Mouse (Mus musculus) thymus, postnatal 36 days (tissue): ENCODE measurements at regions not wholly inside any gene's neighbourhood (a gene's known extent, or its start where the extent isn't known, plus 50 kb on each side); places are given as distances from the start of the nearest gene placed in this dataset.

Experiments
- DNase-seq, 2 experiments: peaks; one replicate each; pipeline ENCODE4 v3.0.0; 2022; ENCODE audit warnings: mixed read lengths in 2 of 2

DNA sequence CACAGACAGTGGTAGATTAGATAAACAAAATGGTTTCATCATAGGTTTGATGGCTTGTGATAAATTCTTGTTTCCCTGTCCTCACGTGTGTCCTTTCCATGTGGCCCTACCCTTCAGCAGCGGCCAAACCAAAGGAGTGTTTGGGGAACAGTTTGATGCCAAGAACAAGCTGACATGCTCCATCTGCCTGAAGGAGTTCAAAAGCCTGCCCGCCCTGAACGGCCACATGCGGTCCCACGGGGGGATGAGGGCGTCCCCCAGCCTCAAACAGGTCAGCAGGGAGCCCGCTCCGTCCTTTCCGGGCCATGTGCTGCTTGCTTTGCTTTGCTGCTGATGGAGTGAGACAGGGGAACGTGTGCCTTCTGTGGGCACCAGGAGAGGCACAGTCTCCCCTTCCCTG is 51.0 kb upstream of the Mrps10 start:
- no peak for DNase-seq

- DNase-seq: no peak
These were observed 55.5 kb upstream of the Mrps10 start for GRCm38 (mm10) chr17:47313162-47313561.

- no peak for DNase-seq
These were observed 57.4 kb upstream of the Mrps10 start for GRCm38 (mm10) chr17:47311272-47311671.

GRCm38 (mm10) chr17:47306027-47306761 is 62.5 kb upstream of the Mrps10 start:
- DNase-seq: no peak

- DNase-seq: no peak
These were observed 64.1 kb upstream of the Mrps10 start for GRCm38 (mm10) chr17:47304463-47305199.

- DNase-seq: no peak
These were observed 65.1 kb upstream of the Mrps10 start for GRCm38 (mm10) chr17:47303600-47303999.

GRCm38 (mm10) chr17:47298396-47298919 is 70.2 kb upstream of the Mrps10 start:
- no peak for DNase-seq

DNA sequence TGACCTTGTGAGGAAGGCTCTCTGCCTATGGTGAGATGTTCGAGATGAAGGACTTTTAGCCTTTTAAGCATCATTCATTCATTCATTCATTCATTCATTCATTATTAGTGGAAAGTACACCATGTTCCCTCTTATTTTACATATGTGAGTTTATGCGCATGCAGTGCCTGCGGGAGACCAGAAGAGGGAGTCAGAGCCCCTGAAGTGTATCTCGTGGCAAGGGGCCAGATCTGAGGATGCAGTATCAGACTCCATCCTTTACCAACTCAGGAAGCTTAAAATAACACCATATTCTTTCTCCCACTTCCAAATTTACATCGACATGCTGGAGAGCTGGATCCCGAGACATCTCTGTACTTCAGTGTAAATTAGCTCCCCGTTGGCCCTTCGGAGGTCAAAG is 70.7 kb upstream of the Mrps10 start:
- no peak for DNase-seq

DNA sequence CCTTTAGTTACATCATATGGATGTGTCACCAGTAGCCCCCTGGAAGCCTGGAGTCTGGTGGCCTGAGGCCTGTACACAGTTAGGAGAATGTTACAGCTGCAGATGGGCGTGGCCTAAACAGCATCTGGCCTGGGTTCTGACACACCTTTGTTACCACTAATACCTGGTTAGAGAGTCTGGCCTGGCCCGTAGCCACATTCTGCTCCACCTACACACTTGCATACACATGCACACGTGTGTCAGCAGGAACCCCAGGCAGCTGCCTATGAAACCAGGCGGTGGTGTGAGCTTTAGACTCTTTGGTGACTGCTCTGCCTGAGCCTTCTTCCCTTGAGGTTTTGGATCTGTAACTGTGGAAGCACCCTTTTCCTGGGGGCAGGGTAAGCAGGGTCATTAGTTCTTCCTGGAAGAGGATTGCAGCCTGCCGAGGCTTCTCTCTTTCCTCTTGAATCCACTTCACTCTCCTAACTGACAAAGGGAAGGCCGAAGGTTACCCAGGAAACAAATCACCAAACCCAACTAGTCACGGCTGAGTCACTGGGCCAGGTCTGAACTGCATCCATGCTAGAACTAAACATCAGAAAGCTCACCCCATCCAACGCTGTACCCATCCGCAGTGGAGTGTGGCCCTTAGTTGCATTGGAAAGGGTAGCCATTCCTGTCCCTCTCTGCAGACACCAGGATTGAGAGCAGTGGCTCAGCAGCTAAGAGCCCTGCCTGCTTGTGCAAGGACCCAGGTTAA is 71.8 kb upstream of the Mrps10 start:
- DNase-seq: no peak

- DNase-seq: no peak
These were observed 73.2 kb upstream of the Mrps10 start for GRCm38 (mm10) chr17:47295315-47296011.

GRCm38 (mm10) chr17:47294091-47294534 is 74.6 kb upstream of the Mrps10 start:
- DNase-seq: no peak

- no peak for DNase-seq
These were observed 75.5 kb upstream of the Mrps10 start for GRCm38 (mm10) chr17:47293178-47293577.

DNA sequence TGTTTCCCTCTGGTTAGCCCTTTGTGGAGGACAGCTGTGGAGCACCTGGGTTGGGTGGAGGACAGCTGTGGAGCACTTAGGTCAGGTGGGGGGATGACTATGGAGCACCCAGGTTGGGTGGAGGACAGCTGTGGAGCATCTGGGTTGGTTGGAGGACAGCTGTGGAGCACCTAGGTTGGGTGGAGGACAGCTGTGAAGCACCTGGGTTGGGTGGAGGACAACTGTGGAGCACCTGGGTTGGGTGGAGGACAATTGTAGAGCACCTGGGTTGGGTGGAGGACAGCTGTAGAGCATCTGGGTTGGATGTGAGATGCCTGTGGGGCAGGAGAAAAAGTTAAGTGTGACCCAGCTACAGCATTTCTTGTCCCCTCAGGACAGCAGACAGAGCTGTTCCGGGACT is 77.1 kb upstream of the Mrps10 start:
- no peak for DNase-seq

DNA sequence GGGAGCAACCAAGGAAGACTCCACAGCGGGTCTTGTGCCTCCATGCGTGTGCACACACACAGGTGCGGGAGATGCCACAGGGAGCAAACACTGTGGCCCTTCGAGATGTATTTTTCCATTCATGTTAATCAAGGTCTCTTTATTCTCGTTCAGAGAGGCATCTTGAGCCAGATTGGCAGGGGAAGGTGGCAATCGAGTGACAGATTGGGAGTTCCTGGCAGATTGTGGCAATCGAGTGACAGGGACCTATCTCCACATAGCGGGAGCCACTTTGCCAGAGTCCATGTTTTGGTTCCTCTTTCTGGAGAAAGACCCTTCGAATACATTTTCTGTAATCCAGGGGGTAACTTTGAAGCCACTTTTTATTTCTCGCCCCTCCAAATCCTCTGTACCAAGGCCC is 83.1 kb upstream of the Mrps10 start:
- no peak for DNase-seq

DNA sequence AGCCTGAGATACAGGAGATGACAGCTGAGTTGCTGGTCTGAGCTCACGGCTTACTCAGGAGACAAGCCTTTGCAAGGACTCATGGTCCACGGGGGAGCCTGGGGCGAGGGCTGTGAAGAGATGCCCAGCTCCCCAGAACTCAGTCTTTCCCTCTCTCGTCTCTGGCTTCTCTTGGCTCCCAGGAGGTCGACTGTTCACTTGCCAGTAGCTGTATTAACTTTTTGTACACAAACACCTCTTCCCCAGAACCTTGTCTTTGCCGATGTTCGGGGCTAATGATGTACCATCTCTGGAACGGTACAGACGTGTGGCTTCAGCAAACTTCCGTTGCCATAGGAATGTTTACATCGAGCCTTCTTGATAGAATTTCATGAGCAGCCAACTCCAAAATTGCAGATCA is 84.5 kb upstream of the Mrps10 start:
- DNase-seq: no peak

- no peak for DNase-seq
These were observed 85.5 kb upstream of the Mrps10 start for GRCm38 (mm10) chr17:47283158-47283557.

DNA sequence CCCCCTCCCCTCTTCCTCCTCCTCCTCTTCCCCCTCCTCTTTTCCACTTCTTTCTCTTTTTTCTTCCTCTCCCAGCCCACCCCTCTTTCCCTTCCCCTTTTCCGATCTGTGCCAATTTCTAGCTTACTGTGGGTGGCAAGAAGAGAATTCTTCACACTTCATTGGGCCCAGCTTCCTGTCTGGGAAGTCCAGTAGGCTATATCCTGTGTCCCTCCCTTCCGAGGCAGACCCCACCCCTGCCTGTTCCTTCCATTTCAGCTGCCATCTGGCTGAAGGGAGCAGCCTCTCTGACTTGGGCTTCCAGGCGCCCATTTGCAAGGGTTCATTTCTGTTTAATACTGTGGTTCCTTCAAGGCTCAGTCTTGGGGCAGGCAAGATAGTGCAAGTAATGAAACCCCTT is 86.2 kb upstream of the Mrps10 start:
- no peak for DNase-seq

DNA sequence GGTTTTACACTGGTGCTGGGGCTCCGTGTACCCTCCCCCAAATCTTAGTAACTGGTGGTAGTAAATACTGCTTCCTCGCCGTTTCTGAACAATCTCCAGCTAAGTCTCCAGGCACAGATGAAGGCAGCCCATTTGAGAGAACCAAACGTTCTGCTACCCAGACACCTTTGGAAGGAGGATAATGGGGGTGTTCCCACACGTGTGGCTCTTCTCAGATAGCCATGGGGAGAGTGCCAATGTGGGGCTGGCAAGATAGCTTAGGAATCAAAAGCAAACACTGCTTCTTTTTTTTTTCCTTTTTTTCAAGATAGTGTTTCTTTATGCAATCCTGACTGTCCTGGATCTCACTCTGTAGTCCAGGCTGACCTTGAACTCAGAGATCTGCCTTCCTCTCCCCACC is 90.8 kb upstream of the Mrps10 start:
- DNase-seq: no peak

DNA sequence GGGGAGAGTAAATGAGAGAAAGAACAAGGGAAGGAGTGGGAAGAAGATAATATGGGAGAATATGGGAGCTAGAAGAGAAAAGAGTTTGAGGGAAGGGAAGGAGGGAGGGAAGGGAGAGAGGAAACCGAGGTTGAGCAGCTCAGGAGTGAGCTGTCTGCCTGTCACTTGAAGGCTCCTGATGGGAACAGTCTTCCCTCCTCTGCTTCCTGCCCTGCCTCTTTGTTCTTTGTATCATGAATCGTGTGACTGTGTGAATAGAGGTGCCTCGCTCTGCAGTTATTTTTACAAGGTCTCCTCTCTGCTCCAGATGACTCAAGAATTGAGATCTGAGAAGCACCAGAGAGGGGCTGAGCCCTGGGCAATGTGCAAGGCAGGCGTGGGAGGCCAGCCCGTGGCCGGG is 92.0 kb upstream of the Mrps10 start:
- DNase-seq: no peak

DNA sequence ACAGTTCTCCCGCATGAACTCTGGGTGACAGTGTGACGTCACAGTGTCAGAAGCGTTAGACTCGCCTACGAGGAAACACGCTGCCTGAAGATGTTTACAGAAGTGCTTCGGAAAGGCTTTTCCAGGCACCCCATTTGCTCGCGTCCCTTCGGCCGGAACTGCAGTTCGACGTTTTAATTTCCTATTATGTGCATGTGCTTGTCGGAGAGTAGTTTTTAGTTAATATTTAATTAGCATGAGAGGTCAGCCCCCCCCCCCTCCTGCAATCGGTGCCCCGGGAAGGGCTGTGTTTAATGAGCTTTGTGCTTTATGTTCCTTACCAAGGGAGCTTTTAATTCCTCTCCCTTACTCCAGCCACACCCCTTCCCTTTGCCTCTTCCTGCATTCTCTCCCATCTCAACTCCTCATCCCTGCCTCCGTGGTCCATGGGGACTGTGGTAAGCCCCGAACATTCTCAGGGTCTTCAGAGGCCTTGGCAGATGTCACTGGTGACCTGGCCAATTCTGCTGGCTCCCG is 92.8 kb upstream of the Mrps10 start:
- no peak for DNase-seq

DNA sequence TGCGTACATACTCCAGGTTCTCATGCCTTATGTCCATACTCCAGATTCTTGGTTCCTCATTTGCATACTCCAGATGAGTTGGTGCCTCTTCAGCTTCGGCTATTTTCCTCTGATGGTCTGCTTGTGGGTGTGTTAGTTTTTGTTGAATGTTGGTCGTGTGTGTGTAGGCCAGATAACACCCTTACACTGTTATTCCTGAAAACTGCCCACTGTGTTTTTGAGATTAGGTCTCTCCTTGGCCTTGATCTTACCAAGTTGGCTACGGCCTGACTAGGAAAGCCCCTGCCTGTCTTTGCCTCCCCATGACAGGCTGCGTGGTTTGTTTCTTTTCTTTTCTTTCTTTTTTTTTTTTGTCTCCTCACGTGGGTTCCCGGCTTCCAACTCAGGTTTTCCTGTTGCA is 95.4 kb upstream of the Mrps10 start:
- DNase-seq: no peak

DNA sequence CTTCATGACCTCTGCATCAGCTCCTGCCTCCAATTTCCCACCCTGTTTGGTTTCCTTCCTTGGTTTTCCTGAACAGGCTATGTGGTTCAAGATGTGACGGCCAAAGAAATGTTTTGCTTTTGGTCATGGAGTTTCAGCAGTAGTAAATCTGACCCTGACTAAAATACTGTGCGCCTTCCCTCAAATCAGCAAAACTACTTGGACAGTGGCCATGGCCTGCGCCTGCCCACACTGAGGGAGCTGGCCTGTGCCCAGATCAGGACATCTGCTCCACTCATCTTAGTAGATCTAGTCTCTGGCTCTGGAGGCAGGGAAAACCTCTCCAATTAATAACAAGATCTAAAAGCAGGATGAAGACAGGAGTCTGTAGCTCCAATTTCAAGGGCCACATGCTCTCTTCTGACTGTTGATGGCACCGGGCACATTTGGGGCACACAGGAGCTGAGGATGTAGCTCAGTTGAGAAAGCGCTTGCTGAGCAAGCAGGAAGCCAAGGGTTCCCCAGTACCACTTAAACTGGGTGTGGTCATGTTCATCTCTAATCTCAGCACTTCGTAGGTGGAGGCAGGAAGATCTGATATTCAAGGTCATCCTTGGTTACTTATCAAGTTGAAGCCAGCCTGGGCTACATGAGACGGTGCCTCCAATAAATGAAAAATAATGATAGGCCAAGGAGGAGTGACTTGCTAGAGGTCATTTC is 96.6 kb upstream of the Mrps10 start:
- DNase-seq: no peak
